Mouse (Mus musculus): ENCODE measurements around the gene Sult6b2. TPM values are rescaled to one million over a fixed set of nuclear protein-coding genes. Genes with fewer than 3 reads are reported as not detected.
A peak's percentile ranks its signal among the peaks of the same experiment; 100 is the strongest.

The Sult6b2 gene
- polyA plus RNA-seq, 2 experiments, result not detected

- Histone ChIP-seq H3K4me3 (ENCODE audit: insufficient read depth in 1 of 2, low read depth in 2 of 2, low read length in 2 of 2) (no peak overlapping the region), H3K4me2 (ENCODE audit: low read depth) (no peak overlapping the region), H3K36me3 (replicated peaks; ENCODE audit: control insufficient read depth, insufficient read depth, low read depth) (no peaks in the 10 kb centered on the region), H3K9me3 (ENCODE audit: control insufficient read depth, low read length) (no peaks in the 10 kb centered on the region), H3K27ac (no peak overlapping the region), H3K9ac (replicated peaks) (no peak overlapping the region), H3K27me3 (ENCODE audit: control insufficient read depth, insufficient read depth, low read length) (no peaks in the 10 kb centered on the region), H3K4me1 (replicated peaks; ENCODE audit: control insufficient read depth in 2 of 2, insufficient read depth in 2 of 2, low read length in 1 of 2) (peaks cover 0 to 6% of the 10 kb centered on the region in 2 experiments; a peak in 2 of 4 replicates)
- ATAC-seq (ENCODE audit: insufficient read depth) (no peak), DNase-seq (ENCODE audit: low read depth in 3 of 3, low spot score in 3 of 3) (no peak)
- no peak for TF ChIP-seq EP300 (IDR thresholded peaks at IDR 0.05; ENCODE audit: low read depth)
- TF ChIP-seq CTCF (IDR thresholded peaks at IDR 0.05; ENCODE audit: low read depth), result no peak
- 69% methylated on average over 4 of the region's 4 CpGs for WGBS (ENCODE audit: insufficient replicate concordance)
These were observed 61.1 kb downstream of the Sult6b2 start for GRCm38 (mm10) chr6:142743193-142743592.

GRCm38 (mm10) chr6:142741763-142742162, 62.5 kb downstream of the Sult6b2 start:
- no peak for ATAC-seq (ENCODE audit: insufficient read depth)
- H3K4me2 ChIP-seq (ENCODE audit: low read depth), result no peak overlapping the region
- H3K4me3 ChIP-seq (ENCODE audit: insufficient read depth in 1 of 2, low read depth in 2 of 2, low read length in 2 of 2), result no peak overlapping the region
- H3K4me1 ChIP-seq (replicated peaks; ENCODE audit: control insufficient read depth in 2 of 2, insufficient read depth in 2 of 2, low read length in 1 of 2), result peaks cover 0 to 10% of the 10 kb centered on the region in 2 experiments; a peak in 2 of 4 replicates
- no peak for DNase-seq (ENCODE audit: low read depth in 3 of 3, low spot score in 3 of 3)
- 62% methylated on average over 6 of the region's 6 CpGs for WGBS (ENCODE audit: insufficient replicate concordance)
- no peaks in the 10 kb centered on the region for H3K27me3 ChIP-seq (ENCODE audit: control insufficient read depth, insufficient read depth, low read length)
- TF ChIP-seq CTCF (IDR thresholded peaks at IDR 0.05; ENCODE audit: low read depth), result no peak
- no peak for TF ChIP-seq EP300 (IDR thresholded peaks at IDR 0.05; ENCODE audit: low read depth)
- no peaks in the 10 kb centered on the region for H3K9me3 ChIP-seq (ENCODE audit: control insufficient read depth, low read length)
- no peaks in the 10 kb centered on the region for H3K36me3 ChIP-seq (replicated peaks; ENCODE audit: control insufficient read depth, insufficient read depth, low read depth)
- H3K9ac ChIP-seq (replicated peaks), result no peak overlapping the region
- H3K27ac ChIP-seq, result no peak overlapping the region

- no peak; the same call in 1 of the 2 replicates for ATAC-seq (ENCODE audit: insufficient read depth)
- Histone ChIP-seq H3K36me3 (replicated peaks; ENCODE audit: control insufficient read depth, insufficient read depth, low read depth) (no peaks in the 10 kb centered on the region), H3K27ac (no peak overlapping the region), H3K4me3 (ENCODE audit: insufficient read depth in 1 of 2, low read depth in 2 of 2, low read length in 2 of 2) (no peak overlapping the region), H3K27me3 (ENCODE audit: control insufficient read depth, insufficient read depth, low read length) (no peaks in the 10 kb centered on the region), H3K9me3 (ENCODE audit: control insufficient read depth, low read length) (no peaks in the 10 kb centered on the region), H3K4me1 (replicated peaks; ENCODE audit: control insufficient read depth in 2 of 2, insufficient read depth in 2 of 2, low read length in 1 of 2) (peaks cover 0 to 8% of the 10 kb centered on the region in 2 experiments; a peak in 1 of 4 replicates), H3K4me2 (ENCODE audit: low read depth) (no peak overlapping the region), H3K9ac (replicated peaks) (no peak overlapping the region)
- no peak for DNase-seq (ENCODE audit: low read depth in 3 of 3, low spot score in 3 of 3)
- TF ChIP-seq EP300 (IDR thresholded peaks at IDR 0.05; ENCODE audit: low read depth) (no peak), CTCF (IDR thresholded peaks at IDR 0.05; ENCODE audit: low read depth) (no peak)
- WGBS (ENCODE audit: insufficient replicate concordance), result 59% methylated on average over 6 of the region's 6 CpGs
These were observed 65.7 kb downstream of the Sult6b2 start for GRCm38 (mm10) chr6:142738637-142739036.

GRCm38 (mm10) chr6:142738225-142738624, 66.1 kb downstream of the Sult6b2 start:
- H3K4me3 ChIP-seq (ENCODE audit: insufficient read depth in 1 of 2, low read depth in 2 of 2, low read length in 2 of 2), result no peak overlapping the region
- H3K9me3 ChIP-seq (ENCODE audit: control insufficient read depth, low read length), result no peaks in the 10 kb centered on the region
- no peaks in the 10 kb centered on the region for H3K36me3 ChIP-seq (replicated peaks; ENCODE audit: control insufficient read depth, insufficient read depth, low read depth)
- H3K9ac ChIP-seq (replicated peaks), result no peak overlapping the region
- no peaks in the 10 kb centered on the region for H3K27me3 ChIP-seq (ENCODE audit: control insufficient read depth, insufficient read depth, low read length)
- WGBS (ENCODE audit: insufficient replicate concordance), result 70% methylated on average over 2 of the region's 2 CpGs
- H3K27ac ChIP-seq, result no peak overlapping the region
- no peak for ATAC-seq (ENCODE audit: insufficient read depth)
- H3K4me2 ChIP-seq (ENCODE audit: low read depth), result no peak overlapping the region
- DNase-seq (ENCODE audit: low read depth in 3 of 3, low spot score in 3 of 3), result no peak
- H3K4me1 ChIP-seq (replicated peaks; ENCODE audit: control insufficient read depth in 2 of 2, insufficient read depth in 2 of 2, low read length in 1 of 2), result peaks cover 0 to 8% of the 10 kb centered on the region in 2 experiments; a peak in 1 of 4 replicates
- no peak for TF ChIP-seq CTCF (IDR thresholded peaks at IDR 0.05; ENCODE audit: low read depth)

GRCm38 (mm10) chr6:142735302-142736005, 68.8 kb downstream of the Sult6b2 start:
- ATAC-seq (ENCODE audit: insufficient read depth) (no peak), DNase-seq (ENCODE audit: low read depth in 3 of 3, low spot score in 3 of 3) (no peak)
- Histone ChIP-seq H3K36me3 (replicated peaks; ENCODE audit: control insufficient read depth, insufficient read depth, low read depth) (no peaks in the 10 kb centered on the region), H3K27ac (no peak overlapping the region), H3K4me1 (replicated peaks; ENCODE audit: control insufficient read depth in 2 of 2, insufficient read depth in 2 of 2, low read length in 1 of 2) (peaks cover 0 to 8% of the 10 kb centered on the region in 2 experiments; a peak in 1 of 4 replicates), H3K9ac (replicated peaks) (no peak overlapping the region), H3K4me2 (ENCODE audit: low read depth) (no peak overlapping the region), H3K4me3 (ENCODE audit: insufficient read depth in 1 of 2, low read depth in 2 of 2, low read length in 2 of 2) (no peak overlapping the region), H3K27me3 (ENCODE audit: control insufficient read depth, insufficient read depth, low read length) (no peaks in the 10 kb centered on the region), H3K9me3 (ENCODE audit: control insufficient read depth, low read length) (no peaks in the 10 kb centered on the region)
- 34% methylated on average over 8 of the region's 8 CpGs for WGBS (ENCODE audit: insufficient replicate concordance)
- TF ChIP-seq EP300 (IDR thresholded peaks at IDR 0.05; ENCODE audit: low read depth) (no peak), CTCF (IDR thresholded peaks at IDR 0.05; ENCODE audit: low read depth) (peak; percentile 55; the same call in 1 of the 2 replicates)

Other genes starting within 250 kb of the Sult6b2 start
- 0.87 and 0.89 TPM in 2 replicates for gene Kcnj8, start 232.9 kb downstream of the Sult6b2 start, polyA plus RNA-seq (2012; rRNA removed)
- gene Kcnj8, start 232.9 kb downstream of the Sult6b2 start, polyA plus RNA-seq (2014; fragmentation: Nextera tagmentation; extraction: Ambion mirVana), result 1.6 TPM in 2 replicates
- gene Abcc9, start 102.2 kb downstream of the Sult6b2 start, polyA plus RNA-seq (2012; rRNA removed), result 1.6 and 2.0 TPM in 2 replicates
- 1.0 and 1.3 TPM in 2 replicates for gene Abcc9, start 102.2 kb downstream of the Sult6b2 start, polyA plus RNA-seq (2014; fragmentation: Nextera tagmentation; extraction: Ambion mirVana)
- 43.3 and 80.7 TPM in 2 replicates for gene Cmas, start 47.8 kb downstream of the Sult6b2 start, polyA plus RNA-seq (2012; rRNA removed)
- 176 and 181 TPM in 2 replicates for gene Cmas, start 47.8 kb downstream of the Sult6b2 start, polyA plus RNA-seq (2014; fragmentation: Nextera tagmentation; extraction: Ambion mirVana)
- gene St8sia1, start 159.9 kb upstream of the Sult6b2 start, polyA plus RNA-seq (2012; rRNA removed), result 0.06 and 0.07 TPM in 2 replicates
- gene St8sia1, start 159.9 kb upstream of the Sult6b2 start, polyA plus RNA-seq (2014; fragmentation: Nextera tagmentation; extraction: Ambion mirVana), result 0.03 and 0.16 TPM in 2 replicates